Mouse (Mus musculus) neural tube, embryonic 10.5 days (tissue): Measurements from ENCODE around the gene Gnptab.

Source experiments
- DNase-seq: peaks from one replicate; pipeline ENCODE4 v3.0.0-alpha.2; 2017; ENCODE audit warnings: low spot score; ENCODE audit errors: extremely low spot score

Gene Gnptab

GRCm38 (mm10) chr10:88376770-88377169 lies 2.2 kb upstream of the Gnptab start:
- DNase-seq: peak; percentile 92

- no peak for DNase-seq
Observed at GRCm38 (mm10) chr10:88377666-88378065, 1.3 kb upstream of the Gnptab start.

GRCm38 (mm10) chr10:88380002-88380401 lies 1.1 kb downstream of the Gnptab start:
- no peak for DNase-seq

GRCm38 (mm10) chr10:88380430-88381060 lies 1.6 kb downstream of the Gnptab start:
- DNase-seq: no peak

GRCm38 (mm10) chr10:88381286-88381685 lies 2.4 kb downstream of the Gnptab start:
- no peak for DNase-seq

GRCm38 (mm10) chr10:88382009-88382408 lies 3.1 kb downstream of the Gnptab start:
- no peak for DNase-seq

GRCm38 (mm10) chr10:88383479-88383878 lies 4.5 kb downstream of the Gnptab start:
- DNase-seq: no peak

GRCm38 (mm10) chr10:88384081-88384480 lies 5.1 kb downstream of the Gnptab start:
- DNase-seq: no peak

GRCm38 (mm10) chr10:88385290-88385689 lies 6.4 kb downstream of the Gnptab start:
- DNase-seq: no peak

- no peak for DNase-seq
Observed at GRCm38 (mm10) chr10:88385758-88386157, 6.8 kb downstream of the Gnptab start.

- DNase-seq: no peak
Observed at GRCm38 (mm10) chr10:88386251-88386650, 7.3 kb downstream of the Gnptab start.

- DNase-seq: no peak
Observed at GRCm38 (mm10) chr10:88389576-88389975, 10.6 kb downstream of the Gnptab start.

- no peak for DNase-seq
Observed at GRCm38 (mm10) chr10:88390096-88390790, 11.3 kb downstream of the Gnptab start.

- no peak for DNase-seq
Observed at GRCm38 (mm10) chr10:88391495-88391894, 12.6 kb downstream of the Gnptab start.

GRCm38 (mm10) chr10:88392181-88392847 lies 13.4 kb downstream of the Gnptab start:
- no peak for DNase-seq

- DNase-seq: no peak
Observed at GRCm38 (mm10) chr10:88398668-88399243, 19.8 kb downstream of the Gnptab start.

GRCm38 (mm10) chr10:88399271-88399670 lies 20.3 kb downstream of the Gnptab start:
- no peak for DNase-seq

- DNase-seq: no peak
Observed at GRCm38 (mm10) chr10:88403021-88403420, 24.1 kb downstream of the Gnptab start.

- DNase-seq: no peak
Observed at GRCm38 (mm10) chr10:88404220-88404619, 25.3 kb downstream of the Gnptab start.

- no peak for DNase-seq
Observed at GRCm38 (mm10) chr10:88405812-88406211, 26.9 kb downstream of the Gnptab start.

GRCm38 (mm10) chr10:88407875-88408631 lies 29.1 kb downstream of the Gnptab start:
- DNase-seq: no peak
